Mouse (Mus musculus): Measurements from ENCODE around the gene Snrk. TPM values are rescaled to one million over a fixed set of nuclear protein-coding genes. Genes with fewer than 3 reads are reported as not detected.
A peak's percentile ranks its signal among the peaks of the same experiment; 100 is the strongest.

Gene Snrk
- total and polyA plus RNA-seq, 2 experiments from 2014 or later, result 77.2 to 90.5 TPM

- no peaks in the 10 kb centered on the region for H3K9me3 ChIP-seq (ENCODE audit: low read length)
- H3K4me1 ChIP-seq (ENCODE audit: insufficient read depth, low read length), result no peaks in the 10 kb centered on the region
- TF ChIP-seq CTCF (IDR thresholded peaks at IDR 0.05), result peak; percentile 45
- peaks cover 3% of the 10 kb centered on the region; the same call in 1 of the 2 replicates for H3K36me3 ChIP-seq (ENCODE audit: insufficient read depth, low read length)
- H3K9ac ChIP-seq (replicated peaks; ENCODE audit: low read length, poor library complexity, severe bottlenecking), result no peak overlapping the region
- ATAC-seq (ENCODE audit: low FRiP score) (no peak), DNase-seq (ENCODE audit: low spot score) (peak; percentile 9)
- H3K27ac ChIP-seq (ENCODE audit: low read depth, low read length), result no peak overlapping the region
- H3K4me2 ChIP-seq (ENCODE audit: low read depth, low read length, poor library complexity, severe bottlenecking), result no peak overlapping the region
- H3K27me3 ChIP-seq (ENCODE audit: insufficient read depth, low read length), result no peaks in the 10 kb centered on the region
- H3K4me3 ChIP-seq (ENCODE audit: low read depth, low read length), result no peak overlapping the region
- 39% methylated on average over 6 of the region's 6 CpGs for WGBS
Observed at GRCm38 (mm10) chr9:122199253-122199652, 82.2 kb downstream of the Snrk start.

GRCm38 (mm10) chr9:122204508-122204907 lies 87.4 kb downstream of the Snrk start:
- WGBS, result 73% methylated on average over 7 of the region's 7 CpGs
- Histone ChIP-seq H3K9me3 (ENCODE audit: low read length) (no peaks in the 10 kb centered on the region), H3K4me1 (ENCODE audit: insufficient read depth, low read length) (no peaks in the 10 kb centered on the region), H3K27me3 (ENCODE audit: insufficient read depth, low read length) (no peaks in the 10 kb centered on the region), H3K36me3 (ENCODE audit: insufficient read depth, low read length) (peaks cover 3% of the 10 kb centered on the region; the same call in 1 of the 2 replicates), H3K4me2 (ENCODE audit: low read depth, low read length, poor library complexity, severe bottlenecking) (no peak overlapping the region), H3K4me3 (ENCODE audit: low read depth, low read length) (no peak overlapping the region), H3K27ac (ENCODE audit: low read depth, low read length) (no peak overlapping the region), H3K9ac (replicated peaks; ENCODE audit: low read length, poor library complexity, severe bottlenecking) (no peak overlapping the region)
- ATAC-seq (ENCODE audit: low FRiP score) (no peak), DNase-seq (ENCODE audit: low spot score) (no peak)
- no peak for TF ChIP-seq CTCF (IDR thresholded peaks at IDR 0.05)

GRCm38 (mm10) chr9:122205543-122206200 lies 88.6 kb downstream of the Snrk start:
- WGBS, result 69% methylated on average over 11 of the region's 11 CpGs
- Histone ChIP-seq H3K9ac (replicated peaks; ENCODE audit: low read length, poor library complexity, severe bottlenecking) (no peak overlapping the region), H3K4me1 (ENCODE audit: insufficient read depth, low read length) (no peaks in the 10 kb centered on the region), H3K4me3 (ENCODE audit: low read depth, low read length) (no peak overlapping the region), H3K36me3 (ENCODE audit: insufficient read depth, low read length) (peaks cover 2% of the 10 kb centered on the region; the same call in 1 of the 2 replicates), H3K4me2 (ENCODE audit: low read depth, low read length, poor library complexity, severe bottlenecking) (no peak overlapping the region), H3K27ac (ENCODE audit: low read depth, low read length) (no peak overlapping the region), H3K9me3 (ENCODE audit: low read length) (no peaks in the 10 kb centered on the region), H3K27me3 (ENCODE audit: insufficient read depth, low read length) (no peaks in the 10 kb centered on the region)
- DNase-seq (ENCODE audit: low spot score) (peak; percentile 32), ATAC-seq (ENCODE audit: low FRiP score) (no peak)
- no peak for TF ChIP-seq CTCF (IDR thresholded peaks at IDR 0.05)

- no peak for TF ChIP-seq CTCF (IDR thresholded peaks at IDR 0.05)
- Histone ChIP-seq H3K4me1 (ENCODE audit: insufficient read depth, low read length) (no peaks in the 10 kb centered on the region), H3K9me3 (ENCODE audit: low read length) (no peaks in the 10 kb centered on the region), H3K27ac (ENCODE audit: low read depth, low read length) (no peak overlapping the region), H3K4me2 (ENCODE audit: low read depth, low read length, poor library complexity, severe bottlenecking) (no peak overlapping the region), H3K4me3 (ENCODE audit: low read depth, low read length) (no peak overlapping the region), H3K36me3 (ENCODE audit: insufficient read depth, low read length) (no peaks in the 10 kb centered on the region), H3K27me3 (ENCODE audit: insufficient read depth, low read length) (no peaks in the 10 kb centered on the region), H3K9ac (replicated peaks; ENCODE audit: low read length, poor library complexity, severe bottlenecking) (no peak overlapping the region)
- DNase-seq (ENCODE audit: low spot score), result no peak
- 73% methylated on average over 4 of the region's 4 CpGs for WGBS
- no peak for ATAC-seq (ENCODE audit: low FRiP score)
Observed at GRCm38 (mm10) chr9:122208311-122208710, 91.2 kb downstream of the Snrk start.

- Histone ChIP-seq H3K4me3 (ENCODE audit: low read depth, low read length) (no peak overlapping the region), H3K36me3 (ENCODE audit: insufficient read depth, low read length) (no peaks in the 10 kb centered on the region), H3K4me1 (ENCODE audit: insufficient read depth, low read length) (no peaks in the 10 kb centered on the region), H3K27ac (ENCODE audit: low read depth, low read length) (no peak overlapping the region), H3K9me3 (ENCODE audit: low read length) (no peaks in the 10 kb centered on the region), H3K4me2 (ENCODE audit: low read depth, low read length, poor library complexity, severe bottlenecking) (no peak overlapping the region), H3K27me3 (ENCODE audit: insufficient read depth, low read length) (no peaks in the 10 kb centered on the region), H3K9ac (replicated peaks; ENCODE audit: low read length, poor library complexity, severe bottlenecking) (no peak overlapping the region)
- DNase-seq (ENCODE audit: low spot score) (no peak), ATAC-seq (ENCODE audit: low FRiP score) (no peak)
- no peak for TF ChIP-seq CTCF (IDR thresholded peaks at IDR 0.05)
Observed at GRCm38 (mm10) chr9:122215118-122215517, 98.1 kb downstream of the Snrk start.

- Histone ChIP-seq H3K9ac (replicated peaks; ENCODE audit: low read length, poor library complexity, severe bottlenecking) (no peak overlapping the region), H3K4me3 (ENCODE audit: low read depth, low read length) (no peak overlapping the region), H3K4me1 (ENCODE audit: insufficient read depth, low read length) (no peaks in the 10 kb centered on the region), H3K36me3 (ENCODE audit: insufficient read depth, low read length) (no peaks in the 10 kb centered on the region), H3K27ac (ENCODE audit: low read depth, low read length) (no peak overlapping the region), H3K27me3 (ENCODE audit: insufficient read depth, low read length) (no peaks in the 10 kb centered on the region), H3K4me2 (ENCODE audit: low read depth, low read length, poor library complexity, severe bottlenecking) (no peak overlapping the region), H3K9me3 (ENCODE audit: low read length) (no peaks in the 10 kb centered on the region)
- no peak for TF ChIP-seq CTCF (IDR thresholded peaks at IDR 0.05)
- no peak for DNase-seq (ENCODE audit: low spot score)
- no peak for ATAC-seq (ENCODE audit: low FRiP score)
- WGBS, result 94% methylated on average over 7 of the region's 7 CpGs
Observed at GRCm38 (mm10) chr9:122216945-122217529, 100.0 kb downstream of the Snrk start.

Other genes starting within 250 kb of the Snrk start
- gene Ackr2, start 218.9 kb upstream of the Snrk start, total RNA-seq (2014; rRNA removed), result 1.7 and 3.0 TPM in 2 replicates
- 0.78 and 0.96 TPM in 2 replicates for gene Ackr2, start 218.9 kb upstream of the Snrk start, polyA plus RNA-seq (2015; fragmentation: Nextera tagmentation; extraction: Ambion mirVana)
- not detected in 2 replicates for gene Cyp8b1, start 201.0 kb upstream of the Snrk start, total RNA-seq (2014; rRNA removed)
- gene Cyp8b1, start 201.0 kb upstream of the Snrk start, polyA plus RNA-seq (2015; fragmentation: Nextera tagmentation; extraction: Ambion mirVana), result not detected in 2 replicates
- 2.5 and 4.8 TPM in 2 replicates for gene Fam198a, start 166.3 kb upstream of the Snrk start, total RNA-seq (2014; rRNA removed)
- 1.9 and 2.1 TPM in 2 replicates for gene Fam198a, start 166.3 kb upstream of the Snrk start, polyA plus RNA-seq (2015; fragmentation: Nextera tagmentation; extraction: Ambion mirVana)
- gene Pomgnt2, start 120.2 kb upstream of the Snrk start, total RNA-seq (2014; rRNA removed), result 49.7 and 53.4 TPM in 2 replicates
- 38.5 and 41.8 TPM in 2 replicates for gene Pomgnt2, start 120.2 kb upstream of the Snrk start, polyA plus RNA-seq (2015; fragmentation: Nextera tagmentation; extraction: Ambion mirVana)
- gene Ano10, start 177.2 kb downstream of the Snrk start, total RNA-seq (2014; rRNA removed), result 27.2 and 33.0 TPM in 2 replicates
- gene Ano10, start 177.2 kb downstream of the Snrk start, polyA plus RNA-seq (2015; fragmentation: Nextera tagmentation; extraction: Ambion mirVana), result 29.9 and 36.5 TPM in 2 replicates
- 32.7 and 52.2 TPM in 2 replicates for gene Abhd5, start 234.3 kb downstream of the Snrk start, total RNA-seq (2014; rRNA removed)
- gene Abhd5, start 234.3 kb downstream of the Snrk start, polyA plus RNA-seq (2015; fragmentation: Nextera tagmentation; extraction: Ambion mirVana), result 24.3 and 25.0 TPM in 2 replicates